ENCODE assay signal across 19 mouse cellular contexts in the genomic region with DNA sequence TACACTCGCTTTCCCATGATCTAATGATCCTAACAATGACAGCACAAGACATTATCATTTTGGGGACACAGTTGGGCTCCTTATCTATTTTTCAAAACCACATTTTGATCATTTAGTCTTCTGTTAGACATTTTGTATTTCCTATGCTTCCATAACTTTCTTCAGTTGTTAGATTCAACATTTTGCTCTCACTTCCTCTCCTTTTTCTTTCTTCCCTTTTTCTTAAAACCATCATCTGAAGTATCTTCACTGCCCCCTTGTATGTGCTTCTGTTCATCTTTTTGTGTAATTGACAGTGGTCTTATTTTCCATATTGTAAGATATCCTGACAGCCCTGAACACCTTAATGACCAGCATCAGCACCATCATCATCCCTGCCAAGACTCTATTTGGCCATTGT.
"Had no signal": no experiment of that assay in that cellular context is flagged by ENCODE, and none has a peak within 500 bp of the region (broad histone marks: within the 10 kb centered on the region; RNA-seq: fewer than 3 reads in every experiment).

No protein-coding gene starts in this region.

- DNase-seq: lung, adult 18-20 months; lung, embryonic 14.5 days; lung, postnatal 10 days; lung, postnatal 4 days; retina, postnatal 1 day; right cerebral cortex, adult 18-20 months; right cerebral cortex, postnatal 25 days; right cerebral cortex, postnatal 4 days; spleen, adult 18-20 months; thymus, adult 18-20 months; thymus, postnatal 14 days; thymus, postnatal 36 days had no signal

- H3K9ac ChIP-seq: liver, embryonic 14.5 days; lung, embryonic 14.5 days; midbrain, embryonic 12.5 days; neural tube, embryonic 13.5 days; neural tube, embryonic 15.5 days had no signal

- H3K4me1 ChIP-seq: midbrain, embryonic 10.5 days; midbrain, embryonic 12.5 days; neural tube, embryonic 13.5 days; neural tube, embryonic 15.5 days had no signal

- H3K27me3 ChIP-seq: midbrain, embryonic 12.5 days; neural tube, embryonic 13.5 days; neural tube, embryonic 15.5 days had no signal

- H3K4me3 ChIP-seq: midbrain, embryonic 10.5 days; midbrain, embryonic 12.5 days; myocyte; neural tube, embryonic 13.5 days; neural tube, embryonic 15.5 days had no signal

- H3K9me3 ChIP-seq: midbrain, embryonic 10.5 days; midbrain, embryonic 12.5 days; neural tube, embryonic 13.5 days; neural tube, embryonic 15.5 days had no signal

- H3K27ac ChIP-seq: liver, embryonic 14.5 days; midbrain, embryonic 10.5 days; midbrain, embryonic 12.5 days; neural tube, embryonic 13.5 days; neural tube, embryonic 15.5 days had no signal

- H3K36me3 ChIP-seq: midbrain, embryonic 10.5 days; midbrain, embryonic 12.5 days; neural tube, embryonic 13.5 days; neural tube, embryonic 15.5 days had no signal

- H3K4me2 ChIP-seq: lung, embryonic 14.5 days; midbrain, embryonic 12.5 days; neural tube, embryonic 13.5 days; neural tube, embryonic 15.5 days had no signal

- ATAC-seq: midbrain, embryonic 16.5 days had no signal
